Mouse (Mus musculus): ENCODE data around the gene Spink2. TPM values are rescaled to one million over a fixed set of nuclear protein-coding genes. Genes with fewer than 3 reads are reported as not detected.

Spink2 gene
- under 1 TPM; 0.28 to 0.83 TPM for polyA plus RNA-seq (2017; shearing (Covaris generic))

GRCm38 (mm10) chr5:77211236-77211635 is at the start of gene Spink2:
TSS of gene Spink2 (minus strand) at chr5:77211471.

Other genes with a start within 250 kb of the Spink2 start
- 10 to 100 TPM; 81.9 to 97.6 TPM for gene Srp72, start 236.8 kb downstream of the Spink2 start, polyA plus RNA-seq (2017; shearing (Covaris generic))
- under 1 TPM in 1 of 2 experiments, not detected in 1; 0.41 TPM for gene Arl9, start 207.4 kb downstream of the Spink2 start, polyA plus RNA-seq (2017; shearing (Covaris generic))
- 1 to 10 TPM in 1 of 2 experiments, under 1 TPM in 1; 0.12 to 1.0 TPM for gene Thegl, start 195.4 kb downstream of the Spink2 start, polyA plus RNA-seq (2017; shearing (Covaris generic))
- 100 to 1,000 TPM; 182 to 272 TPM for gene Hopx, start 96.3 kb downstream of the Spink2 start, polyA plus RNA-seq (2017; shearing (Covaris generic))
- gene Rest, start 54.0 kb upstream of the Spink2 start, polyA plus RNA-seq (2017; shearing (Covaris generic)), result 10 to 100 TPM; 30.1 to 30.5 TPM
- gene Noa1, start 98.6 kb upstream of the Spink2 start, polyA plus RNA-seq (2017; shearing (Covaris generic)), result 10 to 100 TPM; 34.5 to 48.1 TPM
- gene Polr2b, start 98.7 kb upstream of the Spink2 start, polyA plus RNA-seq (2017; shearing (Covaris generic)), result 10 to 100 TPM; 63.4 to 66.3 TPM
- gene Igfbp7, start 196.6 kb upstream of the Spink2 start, polyA plus RNA-seq (2017; shearing (Covaris generic)), result 10 to 100 TPM in 1 of 2 experiments, 1 to 10 TPM in 1; 3.2 to 16.8 TPM